Mouse (Mus musculus): ENCODE data around the gene E4f1. TPM values are rescaled to one million over a fixed set of nuclear protein-coding genes. Genes with fewer than 3 reads are reported as not detected.
A peak's percentile ranks its signal among the peaks of the same experiment; 100 is the strongest.

Gene E4f1
- total RNA-seq (2014; fragmentation: Nextera tagmentation) (21.7 and 37.2 TPM in 2 replicates), total RNA-seq (2017) (17.4 and 18.4 TPM in 2 replicates), polyA plus RNA-seq (2012) (17.1 and 19.7 TPM in 2 replicates)

DNA sequence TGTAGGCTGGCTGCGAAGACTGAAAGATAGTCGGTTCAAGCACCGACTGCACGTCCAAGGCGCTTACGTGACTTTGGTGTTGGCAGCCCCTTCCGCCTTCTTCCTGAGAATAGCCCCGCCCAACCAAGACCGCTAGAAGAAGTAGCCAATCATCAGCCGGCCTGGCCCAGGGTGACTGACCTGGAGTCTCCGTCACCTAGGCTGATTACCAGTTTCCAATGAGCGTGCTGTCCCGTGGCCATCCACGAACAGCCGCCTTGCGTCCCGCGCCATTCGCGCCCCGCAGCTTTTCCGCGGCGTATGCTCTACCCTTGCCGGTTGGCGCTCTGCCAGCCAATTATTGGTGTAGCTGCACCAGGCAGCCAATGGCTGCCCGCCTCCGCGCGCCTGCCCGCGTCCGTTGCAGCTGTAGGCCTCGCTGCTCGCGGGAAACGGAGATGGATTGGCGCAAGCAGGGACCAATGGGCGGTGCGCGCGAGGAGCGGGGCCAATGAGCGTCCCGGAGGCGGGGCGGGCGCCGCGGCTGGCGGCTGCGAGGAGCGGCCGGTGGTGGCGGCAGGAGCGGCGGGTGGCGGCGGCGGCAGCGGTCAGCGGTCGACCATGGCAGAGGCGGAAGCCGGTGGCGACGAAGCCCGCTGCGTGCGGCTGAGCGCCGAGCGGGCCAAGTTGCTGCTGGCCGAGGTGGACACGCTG lies at the start of gene E4f1, which contains the start of gene Pgp:
E4f1 (minus strand) TSS at position 404 of the 693 bp plus-strand sequence.
Pgp (plus strand) TSS at position 483 of the 693 bp plus-strand sequence.
- no peak for TF ChIP-seq TAL1 (conservative IDR thresholded peaks at IDR 0.05; ENCODE audit: low read depth, low read length)
- TF ChIP-seq GATA1 (IDR thresholded peaks at IDR 0.05; ENCODE audit: borderline replicate concordance, low read length), result no peak
- TF ChIP-seq GATA2 (IDR thresholded peaks at IDR 0.05; ENCODE audit: borderline replicate concordance, low read depth, low read length), result no peak
- no peak for TF ChIP-seq CTCF (IDR thresholded peaks at IDR 0.05; ENCODE audit: low read depth, low read length)
- no peak; the same call in 1 of the 2 replicates for TF ChIP-seq POLR2AphosphoS5 (IDR thresholded peaks at IDR 0.05; ENCODE audit: insufficient replicate concordance, low read depth, low read length)
- peaks cover 64% of the 10 kb centered on the region for H3K36me3 ChIP-seq (replicated peaks)
- peak; percentile 99 for DNase-seq (ENCODE audit: low spot score)
- H3K4me1 ChIP-seq (ENCODE audit: insufficient read depth, low read depth, low read length), result peaks cover 45% of the 10 kb centered on the region
- H3K4me3 ChIP-seq (ENCODE audit: low read depth, low read length), result peak within 1 kb of the TSS; percentile 100
- no peaks in the 10 kb centered on the region for H3K9me3 ChIP-seq (replicated peaks)
- no peaks in the 10 kb centered on the region for H3K27me3 ChIP-seq (ENCODE audit: insufficient read depth, low read length)
- ATAC-seq (ENCODE audit: extremely low read depth, insufficient number of reproducible peaks, low FRiP score, poor library complexity, severe bottlenecking), result peak; percentile 88

DNA sequence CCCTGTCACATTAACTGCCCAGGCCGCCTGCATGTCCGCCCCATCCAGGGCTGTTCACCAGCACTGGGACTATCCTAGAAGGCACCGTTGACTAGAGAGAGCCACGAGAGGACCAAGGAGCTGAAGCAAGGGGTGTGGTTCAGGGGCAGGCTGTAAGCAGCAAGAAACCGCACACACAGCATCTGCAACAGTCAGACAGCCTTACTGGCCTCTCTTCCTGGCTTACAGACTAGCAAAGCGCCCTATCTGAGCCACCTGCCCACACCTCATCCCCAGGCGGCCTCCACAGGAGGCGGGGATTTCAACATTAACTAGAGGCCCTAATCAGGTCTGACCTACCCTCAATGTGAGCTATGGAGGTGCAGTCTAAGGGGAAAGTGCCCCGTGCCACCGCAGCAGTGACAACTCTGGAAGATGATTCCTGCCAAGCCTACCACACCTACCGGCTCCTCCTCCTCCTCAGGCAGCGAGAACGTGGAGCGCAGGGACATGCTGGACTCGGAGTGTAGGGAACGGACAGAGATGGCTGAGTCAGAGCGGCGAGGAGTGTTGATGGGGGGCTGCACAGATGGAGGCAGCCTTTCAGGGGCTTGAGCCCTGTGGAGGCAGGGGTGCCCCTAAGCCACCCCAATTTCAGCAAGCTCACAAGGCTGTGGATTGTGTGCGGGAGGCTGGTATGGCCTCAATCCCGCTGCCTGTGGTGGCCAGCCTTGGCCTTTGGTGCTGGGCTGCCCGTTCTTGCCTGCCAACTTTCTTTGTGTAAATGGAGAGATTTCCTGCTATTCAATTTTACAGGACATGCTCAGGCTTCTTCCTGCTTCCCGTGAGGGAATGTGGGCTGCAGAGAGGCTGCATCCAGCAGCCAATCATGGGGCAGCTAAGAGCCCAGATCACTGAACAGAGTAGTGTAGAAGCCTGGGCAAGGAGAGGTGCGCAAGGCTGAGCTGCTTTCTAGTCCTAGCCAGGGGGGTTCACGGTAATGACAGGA lies 44.5 kb upstream of the E4f1 start:
- DNase-seq (ENCODE audit: low spot score) (no peak), ATAC-seq (ENCODE audit: extremely low read depth, insufficient number of reproducible peaks, low FRiP score, poor library complexity, severe bottlenecking) (no peak)
- no peak for TF ChIP-seq GATA1 (IDR thresholded peaks at IDR 0.05; ENCODE audit: borderline replicate concordance, low read length)
- TF ChIP-seq POLR2AphosphoS5 (IDR thresholded peaks at IDR 0.05; ENCODE audit: insufficient replicate concordance, low read depth, low read length), result no peak
- TF ChIP-seq CTCF (IDR thresholded peaks at IDR 0.05; ENCODE audit: low read depth, low read length), result no peak
- TF ChIP-seq TAL1 (conservative IDR thresholded peaks at IDR 0.05; ENCODE audit: low read depth, low read length), result no peak
- no peak for TF ChIP-seq GATA2 (IDR thresholded peaks at IDR 0.05; ENCODE audit: borderline replicate concordance, low read depth, low read length)
- Histone ChIP-seq H3K36me3 (replicated peaks) (peaks cover 99% of the 10 kb centered on the region), H3K27me3 (ENCODE audit: insufficient read depth, low read length) (no peaks in the 10 kb centered on the region), H3K4me3 (ENCODE audit: low read depth, low read length) (no peak overlapping the region), H3K4me1 (ENCODE audit: insufficient read depth, low read depth, low read length) (peaks cover 12% of the 10 kb centered on the region), H3K9me3 (replicated peaks) (no peaks in the 10 kb centered on the region)

DNA sequence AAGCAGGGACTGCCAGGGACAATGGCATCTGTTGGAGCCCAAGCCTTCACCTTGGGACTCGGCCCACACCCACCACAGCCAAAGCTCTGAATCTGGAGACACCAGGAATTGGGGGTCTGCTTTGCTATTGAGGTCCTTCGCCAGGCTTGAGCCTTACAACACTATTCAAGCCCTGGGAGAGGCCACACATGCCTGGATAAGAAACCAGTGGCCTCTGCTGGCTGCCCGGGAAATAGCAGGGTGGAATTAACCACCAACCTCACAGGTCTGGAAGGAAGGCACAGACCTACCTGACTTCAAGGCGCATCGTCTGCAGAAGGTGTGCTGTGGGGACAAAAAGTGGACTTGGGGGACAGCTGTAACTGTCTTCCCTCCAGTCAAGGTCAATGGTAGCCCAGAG lies 43.5 kb upstream of the E4f1 start:
- Histone ChIP-seq H3K4me3 (ENCODE audit: low read depth, low read length) (no peak overlapping the region), H3K4me1 (ENCODE audit: insufficient read depth, low read depth, low read length) (peaks cover 12% of the 10 kb centered on the region), H3K27me3 (ENCODE audit: insufficient read depth, low read length) (no peaks in the 10 kb centered on the region), H3K9me3 (replicated peaks) (no peaks in the 10 kb centered on the region), H3K36me3 (replicated peaks) (peaks cover 99% of the 10 kb centered on the region)
- 0 out of 2 replicates have a peak, but pooled peaks have one; percentile 8 for ATAC-seq (ENCODE audit: extremely low read depth, insufficient number of reproducible peaks, low FRiP score, poor library complexity, severe bottlenecking)
- TF ChIP-seq POLR2AphosphoS5 (IDR thresholded peaks at IDR 0.05; ENCODE audit: insufficient replicate concordance, low read depth, low read length) (no peak), GATA2 (IDR thresholded peaks at IDR 0.05; ENCODE audit: borderline replicate concordance, low read depth, low read length) (no peak), TAL1 (conservative IDR thresholded peaks at IDR 0.05; ENCODE audit: low read depth, low read length) (no peak), GATA1 (IDR thresholded peaks at IDR 0.05; ENCODE audit: borderline replicate concordance, low read length) (no peak), CTCF (IDR thresholded peaks at IDR 0.05; ENCODE audit: low read depth, low read length) (no peak)
- peak; percentile 51 for DNase-seq (ENCODE audit: low spot score)

DNA sequence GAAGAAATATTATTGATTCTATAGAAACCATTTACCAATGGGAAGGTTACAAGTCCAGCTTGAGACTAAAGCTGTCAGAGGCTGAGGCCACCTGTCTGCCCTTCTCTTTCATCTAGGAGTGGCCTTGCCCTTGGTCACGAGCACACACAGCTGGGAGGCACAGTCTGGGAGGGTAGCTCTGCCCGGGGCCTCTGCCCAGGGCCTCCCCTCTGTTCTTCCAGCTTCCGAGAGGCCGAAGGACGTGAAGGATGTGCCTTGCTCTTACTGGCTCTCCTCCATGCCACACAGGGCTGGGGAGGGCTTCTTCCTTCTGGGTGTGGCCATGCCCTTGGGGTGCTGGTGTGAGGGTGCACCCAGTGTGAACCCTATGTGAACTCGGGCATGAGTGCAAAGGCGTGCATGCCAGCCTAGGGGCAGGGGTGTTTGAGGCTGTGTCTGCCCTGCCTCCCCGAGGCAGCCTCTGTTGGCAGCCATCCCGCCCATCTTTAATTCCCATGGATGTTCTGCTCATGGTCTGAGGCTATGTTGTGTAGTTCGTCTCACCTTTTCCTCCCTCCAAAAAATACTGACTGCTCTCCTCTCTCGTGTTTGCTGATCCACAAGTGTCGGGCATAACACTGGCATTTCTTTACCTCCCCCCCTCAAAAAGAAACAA lies 37.8 kb upstream of the E4f1 start:
- ATAC-seq (ENCODE audit: extremely low read depth, insufficient number of reproducible peaks, low FRiP score, poor library complexity, severe bottlenecking), result no peak
- TF ChIP-seq CTCF (IDR thresholded peaks at IDR 0.05; ENCODE audit: low read depth, low read length) (no peak), POLR2AphosphoS5 (IDR thresholded peaks at IDR 0.05; ENCODE audit: insufficient replicate concordance, low read depth, low read length) (no peak)
- DNase-seq (ENCODE audit: low spot score), result no peak
- Histone ChIP-seq H3K9me3 (replicated peaks) (no peaks in the 10 kb centered on the region), H3K4me3 (ENCODE audit: low read depth, low read length) (no peak overlapping the region), H3K4me1 (ENCODE audit: insufficient read depth, low read depth, low read length) (0 out of 2 replicates have a peak, but pooled peaks cover 6% of the 10 kb centered on the region), H3K27me3 (ENCODE audit: insufficient read depth, low read length) (peaks cover 15% of the 10 kb centered on the region; the same call in 1 of the 2 replicates), H3K36me3 (replicated peaks) (peaks cover 84% of the 10 kb centered on the region)

DNA sequence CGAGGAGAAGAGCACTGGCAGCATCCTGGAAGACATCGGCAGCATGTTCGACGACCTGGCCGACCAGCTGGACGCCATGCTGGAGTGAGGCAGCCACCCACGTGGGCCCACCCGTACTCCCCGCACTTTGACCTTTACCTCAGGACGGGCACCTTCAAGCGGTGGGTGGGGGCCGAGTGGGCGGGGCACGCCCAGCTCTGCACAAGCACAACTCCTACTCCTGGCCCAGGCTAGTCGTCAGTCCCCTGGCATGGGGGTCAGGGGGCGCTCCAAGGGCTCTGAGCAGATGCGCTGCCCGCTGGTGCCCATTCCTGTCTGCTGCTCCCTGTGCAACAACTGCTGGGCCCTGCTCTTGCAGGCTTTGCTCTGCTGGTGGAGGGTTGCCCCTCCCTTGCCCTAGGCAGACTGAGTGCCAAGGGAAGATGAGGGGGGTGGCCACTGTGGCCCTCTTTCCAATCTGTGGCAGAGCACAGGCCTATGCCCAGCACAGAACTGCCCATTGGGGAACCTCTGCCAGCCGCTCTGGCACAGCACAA lies 37.1 kb upstream of the E4f1 start:
- DNase-seq (ENCODE audit: low spot score) (no peak), ATAC-seq (ENCODE audit: extremely low read depth, insufficient number of reproducible peaks, low FRiP score, poor library complexity, severe bottlenecking) (no peak)
- Histone ChIP-seq H3K36me3 (replicated peaks) (peaks cover 77% of the 10 kb centered on the region), H3K9me3 (replicated peaks) (no peaks in the 10 kb centered on the region), H3K4me3 (ENCODE audit: low read depth, low read length) (no peak overlapping the region), H3K27me3 (ENCODE audit: insufficient read depth, low read length) (peaks cover 23% of the 10 kb centered on the region), H3K4me1 (ENCODE audit: insufficient read depth, low read depth, low read length) (0 out of 2 replicates have a peak, but pooled peaks cover 8% of the 10 kb centered on the region)
- TF ChIP-seq CTCF (IDR thresholded peaks at IDR 0.05; ENCODE audit: low read depth, low read length) (no peak), POLR2AphosphoS5 (IDR thresholded peaks at IDR 0.05; ENCODE audit: insufficient replicate concordance, low read depth, low read length) (no peak), TAL1 (conservative IDR thresholded peaks at IDR 0.05; ENCODE audit: low read depth, low read length) (no peak), GATA1 (IDR thresholded peaks at IDR 0.05; ENCODE audit: borderline replicate concordance, low read length) (no peak), GATA2 (IDR thresholded peaks at IDR 0.05; ENCODE audit: borderline replicate concordance, low read depth, low read length) (no peak)
